Mouse (Mus musculus): ENCODE measurements at regions not wholly inside any gene's neighbourhood (a gene's known extent, or its start where the extent isn't known, plus 50 kb on each side); places are given as distances from the start of the nearest gene placed in this dataset.

DNA sequence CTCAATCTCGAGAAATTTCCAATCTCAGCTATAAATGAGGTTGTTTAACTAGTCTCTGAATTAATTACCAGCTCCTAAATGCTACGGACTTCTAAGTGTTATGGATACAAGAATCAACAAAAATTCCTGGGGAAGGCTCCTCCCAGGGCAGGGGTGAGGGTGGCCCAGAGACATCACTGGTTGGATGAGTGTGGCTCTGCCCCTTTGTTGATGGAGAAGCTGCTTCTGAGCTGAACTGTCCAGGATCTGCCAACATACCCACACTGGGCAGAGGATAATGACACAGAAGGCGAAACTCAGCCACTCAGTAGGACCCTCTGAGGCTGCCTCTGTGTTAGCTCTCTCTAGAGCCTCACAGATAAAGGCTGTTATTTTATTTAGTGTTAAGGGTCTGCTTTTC is 449.0 kb downstream of the Sox2 start:
- TF ChIP-seq POLR2A (IDR thresholded peaks at IDR 0.05; ENCODE audit: insufficient read depth, low read depth, low read length) (no peak), CTCF (IDR thresholded peaks at IDR 0.05; ENCODE audit: insufficient read depth, low read depth, low read length) (no peak)
